ENCODE assay signal across 8 mouse cellular contexts in genomic region chr8:88635474-88636397, GRCm38 (mm10). TPM values are rescaled to one million over a fixed set of nuclear protein-coding genes. Genes with fewer than 3 reads are reported as not detected.
DNase-seq lines count a peak whose midpoint lies in the region; ATAC-seq and TF ChIP-seq lines count a peak whose summit lies in the region.

Gene Snx20 (minus strand): TSS chr8:88636128.

- no peak for TF ChIP-seq EP300 in liver, embryonic 14.5 days (IDR thresholded peaks at IDR 0.05; ENCODE audit: low read depth)

- peak; percentile 84 for ATAC-seq in common myeloid progenitor, adult 5-6 weeks (replicated peaks; ENCODE audit: low read depth, poor library complexity, severe bottlenecking)
- peak; percentile 68 for ATAC-seq in liver, embryonic 14.5 days (ENCODE audit: insufficient read depth)

- no peak for TF ChIP-seq CTCF in liver, embryonic 14.5 days (IDR thresholded peaks at IDR 0.05; ENCODE audit: low read depth)
- no peak for TF ChIP-seq CTCF in small intestine, adult 2 months (IDR thresholded peaks at IDR 0.05; ENCODE audit: extremely low read depth, insufficient read length, insufficient replicate concordance, low read depth, low read length)

- no peaks in the 10 kb centered on the region for H3K9me3 ChIP-seq in liver, embryonic 14.5 days (ENCODE audit: control insufficient read depth, low read length)

- H3K36me3 ChIP-seq in liver, embryonic 14.5 days (replicated peaks; ENCODE audit: control insufficient read depth, insufficient read depth, low read depth) = no peaks in the 10 kb centered on the region
- H3K36me3 ChIP-seq in small intestine, adult 2 months (ENCODE audit: control insufficient read depth, insufficient read depth, low read length) = peaks cover under 1% of the 10 kb centered on the region; the same call in 1 of the 2 replicates

- H3K27me3 ChIP-seq in liver, embryonic 14.5 days (ENCODE audit: control insufficient read depth, insufficient read depth, low read length) = no peaks in the 10 kb centered on the region
- H3K27me3 ChIP-seq in small intestine, adult 2 months (ENCODE audit: control insufficient read depth, insufficient read depth, low read length) = no peaks in the 10 kb centered on the region

- H3K4me1 ChIP-seq in liver, embryonic 14.5 days (replicated peaks; ENCODE audit: control insufficient read depth in 2 of 2, insufficient read depth in 2 of 2, low read length in 1 of 2) = peaks cover 0 to 5% of the 10 kb centered on the region in 2 experiments; a peak in 2 of 4 replicates
- peaks cover 9% of the 10 kb centered on the region; the same call in 1 of the 2 replicates for H3K4me1 ChIP-seq in small intestine, adult 2 months (ENCODE audit: control insufficient read depth, insufficient read depth, insufficient read length, low read length)

- peak within 1 kb of the TSS; percentile 37 for H3K4me2 ChIP-seq in liver, embryonic 14.5 days (ENCODE audit: low read depth)

- WGBS in liver, embryonic 14.5 days (ENCODE audit: insufficient replicate concordance) = 34% methylated on average over 14 of the region's 14 CpGs
- 32% methylated on average over 14 of the region's 14 CpGs for WGBS in small intestine, adult 2 months

- no peak within 1 kb of the TSS for H3K27ac ChIP-seq in liver, embryonic 14.5 days
- peak within 1 kb of the TSS; percentile 90 for H3K27ac ChIP-seq in small intestine, adult 2 months (ENCODE audit: insufficient read depth, low read depth, low read length)

- peak; percentile 40; the same call in 1 of the 2 replicates for TF ChIP-seq POLR2A in small intestine, adult 2 months (IDR thresholded peaks at IDR 0.05; ENCODE audit: low read depth, low read length)

- H3K4me3 ChIP-seq in liver, embryonic 14.5 days (ENCODE audit: insufficient read depth in 1 of 2, low read depth in 2 of 2, low read length in 2 of 2) = peak within 1 kb of the TSS; percentile 44 to 54
- peak within 1 kb of the TSS; percentile 91 for H3K4me3 ChIP-seq in small intestine, adult 2 months (ENCODE audit: low read depth, low read length)

- peak; percentile 90 for DNase-seq in CD4-positive, CD25-positive, alpha-beta regulatory T cell, adult 2 months (ENCODE audit: low read depth, low spot score)
- peak; percentile 34 to 38 (median 38) for DNase-seq in liver, embryonic 14.5 days (ENCODE audit: low read depth in 3 of 3, low spot score in 3 of 3)
- no peak for DNase-seq in cerebellum, postnatal 14 days
- DNase-seq in right cerebral cortex, postnatal 14 days = no peak
- DNase-seq in adrenal gland, adult 18-20 months (ENCODE audit: low spot score in 2 of 2) = no peak
- DNase-seq in ovary, postnatal 36 days (ENCODE audit: low spot score) = no peak

- H3K9ac ChIP-seq in liver, embryonic 14.5 days (replicated peaks) = 0 out of 2 replicates have a peak within 1 kb of the TSS, but pooled peaks have one; percentile 4

RNA-seq across cellular contexts. Expression of gene Snx20, which starts in this region (rescaled TPM):
- 10.4 and 10.7 TPM in 2 replicates for total RNA-seq in common myeloid progenitor, adult 5-6 weeks (2017)
- polyA plus RNA-seq in liver, embryonic 14.5 days (2012; rRNA removed) = 2.5 and 2.6 TPM in 2 replicates
- 2.7 and 3.0 TPM in 2 replicates for polyA plus RNA-seq in liver, embryonic 14.5 days (2014; fragmentation: Nextera tagmentation; extraction: Ambion mirVana)
- 67.6 and 210 TPM in 2 replicates for polyA plus RNA-seq in small intestine, adult 2 months (2012; rRNA removed)
- total RNA-seq in adrenal gland, adult 18-20 months (2021) = 1 to 10 TPM; 1.8 to 2.5 TPM

Comparison
In these comparisons a context has a peak if more than half of its experiments do, and no peak if none do; other contexts are left out.
1. RNA of gene Snx20 (polyA plus RNA-seq): 67.6 to 210 TPM in small intestine, adult 2 months; 2.5 to 3.0 TPM in liver, embryonic 14.5 days; every median in the first group is over 10 times any median in the second.
2. DNase-seq: peak in CD4-positive, CD25-positive, alpha-beta regulatory T cell, adult 2 months (single experiment) and liver, embryonic 14.5 days (3 of 3); none in cerebellum, postnatal 14 days (0 of 2), right cerebral cortex, postnatal 14 days (single experiment), adrenal gland, adult 18-20 months (0 of 2) and ovary, postnatal 36 days (single experiment).